Mouse (Mus musculus): Measurements from ENCODE around the gene Lrp10.

DNA sequence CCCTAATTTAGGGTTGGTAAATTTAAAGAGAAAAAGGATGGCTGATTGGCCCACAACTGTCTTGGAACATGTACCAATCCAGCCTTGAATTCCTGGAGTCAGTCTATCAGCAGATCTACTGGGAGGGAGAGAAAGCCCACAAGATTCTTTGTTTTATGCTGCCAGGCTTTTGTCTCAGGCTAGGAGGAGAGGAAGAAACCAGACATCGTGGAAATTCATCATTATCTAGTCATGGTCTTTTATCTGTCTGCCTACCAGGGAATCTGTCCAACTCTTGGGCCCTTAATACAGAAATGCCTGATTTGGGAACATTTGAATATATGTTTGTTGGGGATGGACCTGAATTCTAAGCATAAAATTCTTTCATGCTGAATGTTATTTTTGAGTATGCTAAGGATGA, 38.4 kb upstream of the Lrp10 start:
- TF ChIP-seq POLR2A (IDR thresholded peaks at IDR 0.05; ENCODE audit: borderline replicate concordance, extremely low read depth, insufficient read depth, insufficient read length, poor library complexity, severe bottlenecking) (no peak), CTCF (IDR thresholded peaks at IDR 0.05; ENCODE audit: borderline replicate concordance, extremely low read depth, insufficient read depth, insufficient read length) (no peak)
